Mouse (Mus musculus) heart, adult 2 months (tissue): Measurements from ENCODE around the gene Rab9.

ENCODE experiments used
- CTCF ChIP-seq: fragments of 200-600 bp; IDR thresholded peaks from 2 replicates; pipeline ENCODE4 v1.8.1; 2022; ENCODE audit warnings: antibody characterized with exemption, mild to moderate bottlenecking, moderate library complexity
- EP300 ChIP-seq: fragments of 200-500 bp; IDR thresholded peaks from 2 replicates; pipeline ENCODE4 v1.6.1; 2011; ENCODE audit warnings: low read depth, low read length, control low read depth; ENCODE audit not compliant: insufficient read depth
- POLR2A ChIP-seq: fragments of 200-500 bp; IDR thresholded peaks from 2 replicates; pipeline ENCODE4 v1.6.1; 2011; ENCODE audit warnings: mild to moderate bottlenecking, low read depth, low read length, control low read depth; ENCODE audit not compliant: insufficient read depth

GRCm38 (mm10) chrX:166468321-166468720 lies 11.3 kb downstream of the Rab9 start:
- TF ChIP-seq CTCF = no peak
- no peak for TF ChIP-seq EP300
- TF ChIP-seq POLR2A = no peak
